Mouse (Mus musculus) CH12.LX (cell line): ENCODE measurements around the gene Acsm5. TPM values are rescaled to one million over a fixed set of nuclear protein-coding genes. Genes with fewer than 3 reads are reported as not detected.

Source experiments
- DNase-seq: peaks from one replicate; pipeline ENCODE4 v3.0.0-alpha.2; 2013; ENCODE audit errors: extremely low read depth
- H3K27ac ChIP-seq: 2 replicates; pipeline ENCODE4 v1.5.1; 2012; ENCODE audit warnings: low read depth, mild to moderate bottlenecking, control low read depth, moderate library complexity; ENCODE audit not compliant: insufficient read depth
- H3K27me3 ChIP-seq: replicated peaks from 2 replicates; pipeline ENCODE3; 2012; ENCODE audit warnings: inconsistent platforms
- H3K36me3 ChIP-seq, 2 experiments: replicated peaks in 1 of 2; 2 replicates each; pipeline versions ENCODE3 to v1.6.1; 2012; ENCODE audit warnings: inconsistent platforms in 1 of 2, low read length in 1 of 2, mild to moderate bottlenecking in 1 of 2, mixed read lengths in 1 of 2, moderate library complexity in 1 of 2; ENCODE audit not compliant: control insufficient read depth in 1 of 2, insufficient read depth in 1 of 2
- H3K4me1 ChIP-seq, 2 experiments: 2 replicates each; pipeline ENCODE4 v1.6.1; 2012; ENCODE audit warnings: inconsistent platforms in 1 of 2, moderate library complexity in 1 of 2; ENCODE audit not compliant: insufficient read depth in 2 of 2, control insufficient read depth in 1 of 2
- H3K4me2 ChIP-seq: 2 replicates; pipeline ENCODE4 v1.6.1; 2012; ENCODE audit warnings: low read depth, mild to moderate bottlenecking, control low read depth; ENCODE audit not compliant: poor library complexity, insufficient read depth, severe bottlenecking
- H3K4me3 ChIP-seq, 3 experiments: fragments of 150-350 bp in 1 of 3; sonication (generic) in 1 of 3; replicated peaks in 1 of 3; 2 replicates each; pipeline versions ENCODE3 to v1.5.1; 2011 to 2012; ENCODE audit warnings: low read depth in 2 of 3, low read length in 2 of 3, mild to moderate bottlenecking in 2 of 3, moderate library complexity in 2 of 3, control low read depth in 1 of 3, improper control_type of control experiment in 1 of 3, inconsistent platforms in 1 of 3, mixed read lengths in 1 of 3; ENCODE audit not compliant: poor library complexity in 1 of 3
- H3K79me2 ChIP-seq: replicated peaks from 2 replicates; pipeline ENCODE4 v1.6.1; 2012; ENCODE audit warnings: mild to moderate bottlenecking, moderate library complexity; ENCODE audit not compliant: control insufficient read depth, poor library complexity, insufficient read depth, severe bottlenecking; ENCODE audit errors: extremely low read depth
- H3K9ac ChIP-seq: 2 replicates; pipeline ENCODE4 v1.6.1; 2012; ENCODE audit warnings: low read depth, mild to moderate bottlenecking, control low read depth, moderate library complexity; ENCODE audit not compliant: insufficient read depth
- H3K9me3 ChIP-seq: replicated peaks from 2 replicates; pipeline ENCODE3; 2012; ENCODE audit warnings: low read length, inconsistent platforms, mixed read lengths
- BHLHE40 ChIP-seq: IDR thresholded peaks from 2 replicates; pipeline ENCODE4 v1.6.1; 2011; ENCODE audit warnings: mild to moderate bottlenecking, low read depth, low read length, improper control_type of control experiment
- CHD1 ChIP-seq: IDR thresholded peaks from 2 replicates; pipeline ENCODE4 v1.6.1; 2012; ENCODE audit warnings: low read depth, low read length, improper control_type of control experiment, inconsistent platforms
- CTCF ChIP-seq, 2 experiments: IDR thresholded peaks in 1 of 2; conservative IDR thresholded peaks in 1 of 2; 2 replicates each; pipeline ENCODE4 v1.5.1; 2011 to 2012; ENCODE audit warnings: low read depth in 2 of 2, low read length in 2 of 2, improper control_type of control experiment in 1 of 2, inconsistent platforms in 1 of 2, mild to moderate bottlenecking in 1 of 2, moderate library complexity in 1 of 2
- E2F4 ChIP-seq: IDR thresholded peaks from 2 replicates; pipeline ENCODE4 v1.6.1; 2011; ENCODE audit warnings: low read depth, low read length, improper control_type of control experiment; ENCODE audit not compliant: insufficient replicate concordance
- ELF1 ChIP-seq: IDR thresholded peaks from 2 replicates; pipeline ENCODE4 v1.6.1; 2014; ENCODE audit warnings: low read depth, mild to moderate bottlenecking, inconsistent platforms, low read length, improper control_type of control experiment
- IRF4 ChIP-seq: IDR thresholded peaks from 2 replicates; pipeline ENCODE4 v1.6.1; 2014; ENCODE audit warnings: low read depth, mild to moderate bottlenecking, inconsistent platforms, low read length, improper control_type of control experiment
- JUN ChIP-seq: IDR thresholded peaks from 2 replicates; pipeline ENCODE4 v1.6.1; 2011; ENCODE audit warnings: low read depth, mild to moderate bottlenecking, low read length, improper control_type of control experiment, moderate library complexity; ENCODE audit not compliant: insufficient read depth
- KAT2A ChIP-seq: IDR thresholded peaks from 2 replicates; pipeline ENCODE4 v1.6.1; 2012; ENCODE audit warnings: low read length, improper control_type of control experiment, inconsistent platforms; ENCODE audit not compliant: insufficient replicate concordance
- MAFK ChIP-seq: IDR thresholded peaks from 2 replicates; pipeline ENCODE4 v1.6.1; 2011; ENCODE audit warnings: low read length, improper control_type of control experiment; ENCODE audit not compliant: insufficient replicate concordance
- MAX ChIP-seq: IDR thresholded peaks from 2 replicates; pipeline ENCODE4 v1.6.1; 2011; ENCODE audit warnings: low read length, improper control_type of control experiment
- MAZ ChIP-seq: IDR thresholded peaks from 2 replicates; pipeline ENCODE4 v1.6.1; 2012; ENCODE audit warnings: low read depth, mild to moderate bottlenecking, inconsistent platforms, low read length, improper control_type of control experiment, moderate library complexity
- MYC ChIP-seq: IDR thresholded peaks from 2 replicates; pipeline ENCODE4 v1.6.1; 2011; ENCODE audit warnings: low read depth, mild to moderate bottlenecking, improper control_type of control experiment, low read length
- NELFE ChIP-seq: IDR thresholded peaks from 2 replicates; pipeline ENCODE4 v1.6.1; 2011; ENCODE audit warnings: low read depth, low read length, improper control_type of control experiment
- POLR2AphosphoS2 ChIP-seq: IDR thresholded peaks from 2 replicates; pipeline ENCODE4 v1.6.1; 2011; ENCODE audit warnings: low read depth, low read length, improper control_type of control experiment
- UBTF ChIP-seq: IDR thresholded peaks from 2 replicates; pipeline ENCODE4 v1.6.1; 2012; ENCODE audit warnings: low read depth, mild to moderate bottlenecking, inconsistent platforms, low read length, improper control_type of control experiment, moderate library complexity
- USF2 ChIP-seq: conservative IDR thresholded peaks from 2 replicates; pipeline ENCODE4 v1.6.1; 2011; ENCODE audit warnings: low read depth, low read length, improper control_type of control experiment
- ZKSCAN1 ChIP-seq: IDR thresholded peaks from 2 replicates; pipeline ENCODE4 v1.6.1; 2012; ENCODE audit warnings: low read depth, inconsistent platforms, low read length, improper control_type of control experiment, borderline replicate concordance
- ZMIZ1 ChIP-seq: IDR thresholded peaks from 2 replicates; pipeline ENCODE4 v1.6.1; 2012; ENCODE audit warnings: low read depth, mild to moderate bottlenecking, inconsistent platforms, low read length, improper control_type of control experiment
- dilution Hi-C: fragments of 300-500 bp; cut with MboI; formaldehyde crosslinking; loops from 2 replicates; pipeline ENCODE4 v1.14.3; 2020; ENCODE audit warnings: low sequenced_read_pairs; ENCODE audit not compliant: extremely low pct_unique_long_range_greater_than_20kb, extremely low pct_ligation_motif_present
- in situ Hi-C: fragments of 300-500 bp; cut with MboI; formaldehyde crosslinking; loops from 3 replicates; pipeline ENCODE4 v1.14.3; 2019; ENCODE audit warnings: low sequenced_read_pairs, low pct_ligation_motif_present, low pct_unique_long_range_greater_than_20kb, mixed read lengths
- polyA plus RNA-seq: library from polyadenylated mRNA; unstranded; fragments of >175 nt; gene quantifications from 2 replicates; pipeline ENCODE4 v1.2.1, GENCODE M21; 2012; ENCODE audit warnings: low read depth; ENCODE audit not compliant: insufficient read length
- total RNA-seq, 2 experiments: library from RNA; depleted of rRNA; stranded (reverse); fragments of 300-350 nt in 1 of 2; fragments of >200 nt in 1 of 2; gene quantifications; 2 replicates each; pipeline ENCODE4 v1.2.3; 2012 to 2014

Gene Acsm5
- total and polyA plus RNA-seq, 3 experiments, result not detected

DNA sequence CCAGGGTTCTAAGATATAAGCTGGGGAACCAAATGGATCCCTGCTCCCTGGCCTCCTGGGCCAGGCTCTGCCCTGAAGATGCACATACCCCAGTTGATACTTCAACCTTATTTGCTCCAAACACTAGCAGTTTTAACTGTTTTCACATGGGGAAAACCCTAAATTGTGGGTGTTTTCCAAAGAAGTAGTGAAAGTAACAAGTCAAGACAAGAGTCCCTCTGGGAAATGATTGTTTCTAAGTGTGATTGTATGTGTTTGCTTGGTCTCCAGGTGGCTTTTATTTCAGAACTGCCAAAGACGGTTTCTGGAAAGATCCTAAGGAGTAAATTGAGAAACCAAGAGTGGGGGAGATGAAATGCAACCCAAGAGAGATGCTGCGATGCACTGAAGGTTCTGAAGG, 23.2 kb downstream of the Acsm5 start (continued):
- TF ChIP-seq IRF4 (peak; percentile 63; the same call in 1 of the 2 replicates), CHD1 (no peak), ZMIZ1 (no peak), MAFK (no peak)

DNA sequence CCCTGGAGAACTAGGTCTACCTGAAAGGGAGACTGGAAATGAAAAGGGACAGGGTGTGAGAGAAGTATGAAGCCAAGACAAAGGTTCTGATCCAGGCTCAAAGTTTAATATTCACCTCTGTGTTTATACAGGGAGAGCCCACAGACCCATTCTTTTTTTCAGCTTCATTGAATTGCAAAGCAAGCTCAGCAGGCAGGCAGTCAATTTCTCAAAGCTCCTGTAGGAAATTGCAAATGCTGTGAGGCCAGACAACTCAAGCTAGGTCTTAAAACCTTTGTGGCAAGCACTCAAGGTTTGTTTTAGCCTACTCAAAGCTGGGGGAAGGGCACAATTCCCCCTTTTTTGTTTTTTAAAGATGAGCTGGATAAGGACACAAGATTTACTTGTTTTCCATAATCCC, 26.3 kb downstream of the Acsm5 start:
- H3K36me3 ChIP-seq, result no peaks in the 10 kb centered on the region
- no peaks in the 10 kb centered on the region for H3K79me2 ChIP-seq
- in situ Hi-C loops, result no loop called here
- H3K27me3 ChIP-seq, result no peaks in the 10 kb centered on the region
- no peak overlapping the region for H3K4me2 ChIP-seq
- TF ChIP-seq USF2, result no peak
- TF ChIP-seq E2F4, result no peak
- TF ChIP-seq CTCF (conservative IDR thresholded peaks at IDR 0.05 in 1 of 2, IDR thresholded peaks at IDR 0.05 in 1 of 2; ENCODE audit: low read depth in 2 of 2, low read length in 2 of 2), result no peak
- no peak for TF ChIP-seq POLR2AphosphoS2
- TF ChIP-seq CHD1, result no peak
- TF ChIP-seq BHLHE40, result no peak
- TF ChIP-seq MYC, result no peak
- TF ChIP-seq JUN, result no peak
- no peak for TF ChIP-seq MAZ
- TF ChIP-seq UBTF, result no peak
- no peak for TF ChIP-seq KAT2A
- TF ChIP-seq, all 38 proteins: peak for 0
- DNase-seq, result no peak
- no peak overlapping the region for H3K9ac ChIP-seq
- no peak overlapping the region for H3K27ac ChIP-seq
- H3K9me3 ChIP-seq, result no peaks in the 10 kb centered on the region
- no peak overlapping the region for H3K4me3 ChIP-seq
- dilution Hi-C loops, result no loop called here
- peaks cover 13 to 44% of the 10 kb centered on the region in 2 experiments; a peak in 3 of 4 replicates for H3K4me1 ChIP-seq

- Histone ChIP-seq H3K27me3 (no peaks in the 10 kb centered on the region), H3K27ac (no peak overlapping the region)
These were observed 31.4 kb downstream of the Acsm5 start for GRCm38 (mm10) chr7:119550471-119551222.

More at GRCm38 (mm10) chr7:119550471-119551222, 31.4 kb downstream of the Acsm5 start:
- in situ Hi-C loops, result no loop called here
- H3K4me3 ChIP-seq, result no peak overlapping the region
- no peak for TF ChIP-seq MAX
- no peak for TF ChIP-seq NELFE
- no peak for TF ChIP-seq JUN
- no peak for TF ChIP-seq ELF1
- no peak for TF ChIP-seq ZKSCAN1
- TF ChIP-seq UBTF, result no peak
- no peak overlapping the region for H3K4me2 ChIP-seq
- no peaks in the 10 kb centered on the region for H3K79me2 ChIP-seq
- H3K9ac ChIP-seq, result no peak overlapping the region
- dilution Hi-C loops, result no loop called here
- H3K9me3 ChIP-seq, result no peaks in the 10 kb centered on the region
- DNase-seq, result no peak
- no peaks in the 10 kb centered on the region for H3K36me3 ChIP-seq
- H3K4me1 ChIP-seq, result peaks cover 0 to 7% of the 10 kb centered on the region in 2 experiments; a peak in 2 of 4 replicates
